Mouse (Mus musculus) heart, postnatal 0 days (tissue): ENCODE results near the gene Nfe2.

Experiments
- CTCF ChIP-seq: IDR thresholded peaks from 2 replicates; pipeline ENCODE4 v1.5.1; 2016; ENCODE audit warnings: antibody characterized with exemption, control low read depth, low read depth
- EP300 ChIP-seq: IDR thresholded peaks from 2 replicates; pipeline ENCODE4 v1.6.1; 2016; ENCODE audit warnings: antibody characterized with exemption, low read depth

DNA sequence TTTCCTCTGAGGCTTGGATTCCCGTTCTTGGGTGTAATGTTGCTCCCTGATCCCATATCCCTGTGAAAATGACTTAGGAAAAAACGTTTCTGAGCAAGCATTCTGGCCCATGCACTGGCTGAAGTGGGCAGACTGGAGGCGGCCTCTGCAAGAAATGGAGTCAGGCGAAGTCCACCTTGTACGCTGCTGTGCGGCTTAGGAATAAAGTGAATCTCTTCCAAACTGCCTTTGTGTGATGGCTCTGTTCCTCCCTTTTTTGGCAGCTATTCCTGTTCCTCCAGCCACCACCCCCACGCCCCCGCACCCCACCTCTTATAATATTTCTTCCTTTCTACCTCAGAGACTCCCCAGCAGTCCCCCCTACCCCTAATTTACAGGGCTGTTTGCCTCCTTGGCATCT is 41.4 kb upstream of the Nfe2 start:
- TF ChIP-seq CTCF (no peak), EP300 (no peak)
